Mouse (Mus musculus) spleen, adult 2 months (tissue): ENCODE measurements at regions not wholly inside any gene's neighbourhood (a gene's known extent, or its start where the extent isn't known, plus 50 kb on each side); places are given as distances from the start of the nearest gene placed in this dataset.

Experiments used
- CTCF ChIP-seq: fragments of 200-500 bp; IDR thresholded peaks from 2 replicates; pipeline ENCODE4 v1.5.1; 2011; ENCODE audit warnings: mild to moderate bottlenecking, inconsistent platforms; ENCODE audit not compliant: insufficient read depth, insufficient read length, insufficient replicate concordance; ENCODE audit errors: extremely low read depth
- POLR2A ChIP-seq: fragments of 200-500 bp; IDR thresholded peaks from 2 replicates; pipeline ENCODE4 v1.6.1; 2011; ENCODE audit warnings: low read depth, low read length, inconsistent platforms

DNA sequence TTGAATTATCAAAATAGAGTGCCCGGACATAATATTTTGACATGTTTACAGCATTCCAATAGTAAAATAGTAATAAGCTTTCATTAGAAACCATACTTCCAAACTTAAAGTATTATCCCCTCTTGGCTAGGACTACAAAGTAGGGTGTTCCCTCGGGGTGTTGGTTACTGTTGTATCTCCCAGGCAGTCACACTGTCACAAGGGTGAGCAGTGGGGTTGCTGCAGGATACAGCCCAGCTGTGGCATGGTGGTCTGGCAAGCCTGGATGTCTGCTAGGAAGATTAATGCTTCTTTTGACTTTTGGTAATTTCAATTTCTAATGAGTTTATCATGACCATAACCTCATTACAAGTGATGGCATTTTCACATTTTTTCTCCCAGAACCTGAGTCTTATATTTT, 143.3 kb downstream of the Cxxc4 start:
- TF ChIP-seq POLR2A (no peak), CTCF (no peak)
